Mouse (Mus musculus) midbrain, embryonic 15.5 days (tissue): ENCODE results near the gene Mical2. TPM values are rescaled to one million over a fixed set of nuclear protein-coding genes. Genes with fewer than 3 reads are reported as not detected.

Source experiments
- ATAC-seq: fragments of 200-750 bp; cut with Nextera tagmentation; replicated peaks from 2 replicates; pipeline ENCODE4 v1.8.0; 2017; ENCODE audit warnings: moderate TSS enrichment
- H3K27ac ChIP-seq: fragments of 300-500 bp; sonication (generic); 2 replicates; pipeline ENCODE4 v1.5.1; 2015; ENCODE audit warnings: mild to moderate bottlenecking, inconsistent platforms
- H3K27me3 ChIP-seq: fragments of 300-500 bp; sonication (generic); replicated peaks from 2 replicates; pipeline ENCODE4 v1.6.1; 2015; ENCODE audit warnings: inconsistent platforms
- H3K36me3 ChIP-seq: fragments of 300-500 bp; sonication (generic); replicated peaks from 2 replicates; pipeline ENCODE4 v1.6.1; 2015; ENCODE audit warnings: inconsistent platforms
- H3K4me1 ChIP-seq: fragments of 300-500 bp; sonication (generic); 2 replicates; pipeline ENCODE4 v1.6.1; 2015; ENCODE audit warnings: inconsistent platforms
- H3K4me2 ChIP-seq: fragments of 300-500 bp; sonication (generic); 2 replicates; pipeline ENCODE4 v1.6.1; 2015; ENCODE audit warnings: inconsistent platforms, mild to moderate bottlenecking, moderate library complexity
- H3K4me3 ChIP-seq: fragments of 300-500 bp; sonication (generic); 2 replicates; pipeline ENCODE4 v1.5.1; 2015; ENCODE audit warnings: mild to moderate bottlenecking, inconsistent platforms
- H3K9ac ChIP-seq: fragments of 300-500 bp; sonication (generic); 2 replicates; pipeline ENCODE4 v1.6.1; 2015; ENCODE audit warnings: mild to moderate bottlenecking, inconsistent platforms
- H3K9me3 ChIP-seq: fragments of 300-500 bp; sonication (generic); 2 replicates; pipeline ENCODE4 v1.6.1; 2016; ENCODE audit warnings: inconsistent platforms
- WGBS: fragments of 180-500 bp; shearing (Covaris S2); methylation state at CpG from one replicate; pipeline ENCODE4 v1.1.7; 2015; ENCODE audit warnings: mixed read lengths; 5-methylcytosine and 5-hydroxymethylcytosine counted together
- polyA plus RNA-seq: library from polyadenylated mRNA; unstranded; fragments of >200 nt; fragmentation: Nextera tagmentation; extraction: Ambion mirVana; gene quantifications from 2 replicates; pipeline ENCODE4 v1.2.1, GENCODE M21; 2015

Gene Mical2
- polyA plus RNA-seq, 1 experiment from 2014 or later, result 2.8 TPM

- Histone ChIP-seq H3K27ac (no peak overlapping the region), H3K4me1 (peaks cover 16% of the 10 kb centered on the region), H3K9me3 (no peaks in the 10 kb centered on the region), H3K9ac (no peak overlapping the region), H3K4me3 (no peak overlapping the region), H3K4me2 (no peak overlapping the region), H3K27me3 (no peaks in the 10 kb centered on the region), H3K36me3 (no peaks in the 10 kb centered on the region)
- ATAC-seq, result no peak
- whole genome bisulfite sequencing, result 77% methylated on average over 8 of the region's 8 CpGs
Measured at GRCm38 (mm10) chr7:112449954-112450700, 224.5 kb downstream of the Mical2 start.

- H3K4me2 ChIP-seq, result no peak overlapping the region
- no peaks in the 10 kb centered on the region for H3K9me3 ChIP-seq
- no peak overlapping the region for H3K4me3 ChIP-seq
- ATAC-seq, result no peak
- no peaks in the 10 kb centered on the region for H3K27me3 ChIP-seq
- H3K4me1 ChIP-seq, result peaks cover 12% of the 10 kb centered on the region
- H3K9ac ChIP-seq, result no peak overlapping the region
- WGBS, result 66% methylated on average over 5 of the region's 5 CpGs
- H3K36me3 ChIP-seq, result no peaks in the 10 kb centered on the region
- H3K27ac ChIP-seq, result no peak overlapping the region
Measured at GRCm38 (mm10) chr7:112452471-112452870, 226.8 kb downstream of the Mical2 start.

DNA sequence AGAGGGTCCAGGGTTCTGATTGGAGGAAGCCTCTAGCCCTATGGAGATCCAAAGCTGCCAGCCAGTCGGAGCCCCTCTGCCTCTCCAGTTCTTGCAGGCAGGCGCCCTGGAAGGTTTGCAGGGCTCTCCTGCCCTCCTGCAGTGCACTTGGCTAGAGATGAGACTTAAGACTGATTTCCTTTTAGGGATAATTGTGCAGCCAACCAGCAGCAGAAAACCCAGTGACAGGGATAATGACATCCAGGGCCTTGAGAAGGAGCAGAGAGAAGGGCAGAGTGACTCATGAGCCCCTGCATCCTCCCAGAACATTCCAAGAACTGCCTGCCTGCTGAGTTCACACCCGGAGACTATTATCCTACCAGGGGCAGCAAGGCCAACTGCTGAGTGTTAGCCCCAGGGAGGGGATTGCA lies 228.2 kb downstream of the Mical2 start:
- Histone ChIP-seq H3K4me2 (no peak overlapping the region), H3K9ac (no peak overlapping the region), H3K27ac (peak overlapping the region; percentile 17; the same call in 1 of the 2 replicates), H3K4me1 (peaks cover 12% of the 10 kb centered on the region), H3K36me3 (no peaks in the 10 kb centered on the region), H3K9me3 (no peaks in the 10 kb centered on the region), H3K27me3 (no peaks in the 10 kb centered on the region), H3K4me3 (no peak overlapping the region)
- WGBS, result 12% methylated on average over 3 of the region's 3 CpGs
- ATAC-seq, result no peak

DNA sequence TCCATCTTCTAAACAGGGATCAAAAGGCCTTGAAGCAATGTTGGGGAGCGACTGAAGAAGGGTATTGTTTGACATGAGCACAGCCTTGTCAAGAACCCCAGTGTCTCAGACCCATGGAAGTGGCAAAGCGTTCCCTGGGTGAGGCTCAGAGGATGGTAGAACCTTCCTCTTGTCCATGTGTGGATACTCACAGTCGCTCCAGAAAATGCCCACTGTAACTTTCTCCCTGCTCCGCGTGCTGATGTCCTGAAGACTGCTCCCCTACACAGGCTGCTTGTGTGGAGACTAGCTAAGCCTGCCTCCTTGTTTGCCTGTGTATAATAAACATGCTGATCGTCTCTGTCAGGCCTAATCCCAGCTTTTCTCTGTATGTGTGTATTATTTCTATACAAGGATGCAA lies 228.7 kb downstream of the Mical2 start:
- 54% methylated on average over 6 of the region's 6 CpGs for WGBS
- Histone ChIP-seq H3K27me3 (no peaks in the 10 kb centered on the region), H3K9ac (no peak overlapping the region), H3K4me2 (no peak overlapping the region), H3K9me3 (no peaks in the 10 kb centered on the region), H3K27ac (peak overlapping the region; percentile 17; the same call in 1 of the 2 replicates), H3K4me3 (no peak overlapping the region), H3K36me3 (no peaks in the 10 kb centered on the region), H3K4me1 (peaks cover 12% of the 10 kb centered on the region)
- ATAC-seq, result no peak

DNA sequence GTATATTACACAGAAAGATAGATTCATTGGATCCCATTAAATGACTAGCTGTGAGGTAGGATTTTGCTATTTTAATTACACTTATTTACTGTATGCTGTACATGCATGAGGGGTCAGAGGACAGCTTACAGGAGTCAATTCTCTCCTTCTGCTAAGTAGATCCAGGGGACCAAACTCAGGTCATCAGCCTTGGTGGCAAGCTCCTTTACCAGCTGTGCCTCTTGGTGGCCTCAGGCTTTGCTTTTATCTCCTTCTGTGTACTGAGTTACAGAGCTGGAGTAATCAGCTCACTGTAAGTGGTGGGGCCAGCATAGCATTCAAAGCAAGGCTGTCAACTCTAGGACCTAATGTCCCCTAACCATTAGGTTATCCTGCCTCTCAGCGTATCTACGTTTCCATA lies 229.3 kb downstream of the Mical2 start:
- Histone ChIP-seq H3K4me2 (no peak overlapping the region), H3K27me3 (no peaks in the 10 kb centered on the region), H3K27ac (no peak overlapping the region), H3K9ac (no peak overlapping the region), H3K36me3 (no peaks in the 10 kb centered on the region), H3K9me3 (no peaks in the 10 kb centered on the region), H3K4me3 (no peak overlapping the region), H3K4me1 (peaks cover 12% of the 10 kb centered on the region)
- ATAC-seq, result no peak
- WGBS, result 96% methylated on average over 2 of the region's 2 CpGs

- Histone ChIP-seq H3K27ac (no peak overlapping the region), H3K4me1 (peaks cover 12% of the 10 kb centered on the region), H3K27me3 (no peaks in the 10 kb centered on the region), H3K36me3 (no peaks in the 10 kb centered on the region), H3K4me2 (no peak overlapping the region), H3K9ac (no peak overlapping the region), H3K4me3 (no peak overlapping the region), H3K9me3 (no peaks in the 10 kb centered on the region)
- WGBS, result 78% methylated on average over 5 of the region's 5 CpGs
- no peak for ATAC-seq
Measured at GRCm38 (mm10) chr7:112455566-112456110, 230.0 kb downstream of the Mical2 start.

GRCm38 (mm10) chr7:112457373-112457772 lies 231.7 kb downstream of the Mical2 start:
- no peak overlapping the region for H3K4me3 ChIP-seq
- peaks cover 12% of the 10 kb centered on the region for H3K4me1 ChIP-seq
- WGBS, result 91% methylated on average over 4 of the region's 4 CpGs
- H3K9ac ChIP-seq, result no peak overlapping the region
- H3K4me2 ChIP-seq, result no peak overlapping the region
- no peaks in the 10 kb centered on the region for H3K27me3 ChIP-seq
- H3K27ac ChIP-seq, result no peak overlapping the region
- ATAC-seq, result no peak
- H3K9me3 ChIP-seq, result no peaks in the 10 kb centered on the region
- no peaks in the 10 kb centered on the region for H3K36me3 ChIP-seq

GRCm38 (mm10) chr7:112457920-112458319 lies 232.3 kb downstream of the Mical2 start:
- H3K27ac ChIP-seq, result no peak overlapping the region
- no peak overlapping the region for H3K9ac ChIP-seq
- ATAC-seq, result no peak
- H3K36me3 ChIP-seq, result no peaks in the 10 kb centered on the region
- H3K27me3 ChIP-seq, result no peaks in the 10 kb centered on the region
- peaks cover 12% of the 10 kb centered on the region for H3K4me1 ChIP-seq
- 91% methylated on average over 4 of the region's 4 CpGs for WGBS
- no peaks in the 10 kb centered on the region for H3K9me3 ChIP-seq
- H3K4me2 ChIP-seq, result no peak overlapping the region
- no peak overlapping the region for H3K4me3 ChIP-seq

DNA sequence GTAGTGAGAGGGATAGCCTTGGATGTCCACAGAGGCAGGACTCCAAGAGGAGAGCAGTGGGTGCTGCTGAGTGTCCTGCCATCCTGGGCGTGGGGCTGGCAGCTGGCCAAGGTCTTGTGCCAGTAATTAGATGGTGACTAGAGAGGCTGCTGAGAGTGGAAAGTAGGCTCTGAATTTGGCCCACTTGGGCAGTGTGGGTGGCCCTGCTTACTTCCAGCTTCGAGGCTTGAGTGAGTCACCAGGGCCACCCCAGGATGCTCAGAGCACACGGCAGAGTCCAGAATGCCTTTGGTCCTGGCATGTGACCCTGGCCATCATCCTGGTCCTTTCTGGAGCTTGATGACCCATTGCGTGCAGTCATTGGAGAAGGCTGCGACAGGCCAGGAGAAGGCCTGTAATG lies 232.8 kb downstream of the Mical2 start:
- Histone ChIP-seq H3K4me2 (no peak overlapping the region), H3K4me3 (no peak overlapping the region), H3K36me3 (no peaks in the 10 kb centered on the region), H3K27me3 (no peaks in the 10 kb centered on the region), H3K4me1 (peaks cover 11% of the 10 kb centered on the region), H3K27ac (no peak overlapping the region), H3K9ac (no peak overlapping the region), H3K9me3 (no peaks in the 10 kb centered on the region)
- ATAC-seq, result no peak
- 79% methylated on average over 5 of the region's 5 CpGs for WGBS

Other genes with a start within 250 kb of the Mical2 start
- 78.6 and 82.5 TPM in 2 replicates for gene Usp47, start 202.4 kb upstream of the Mical2 start, polyA plus RNA-seq
- gene Dkk3, start 66.8 kb upstream of the Mical2 start, polyA plus RNA-seq, result 25.0 and 25.6 TPM in 2 replicates
- gene Parva, start 201.6 kb downstream of the Mical2 start, polyA plus RNA-seq, result 23.9 and 25.7 TPM in 2 replicates